Mouse (Mus musculus): ENCODE data around the gene Tbc1d22b. TPM values are rescaled to one million over a fixed set of nuclear protein-coding genes. Genes with fewer than 3 reads are reported as not detected.
A peak's percentile ranks its signal among the peaks of the same experiment; 100 is the strongest.

The Tbc1d22b gene
- polyA plus RNA-seq (2016; fragmentation: Nextera tagmentation; extraction: Ambion mirVana): 24.3 and 27.0 TPM in 2 replicates

DNA sequence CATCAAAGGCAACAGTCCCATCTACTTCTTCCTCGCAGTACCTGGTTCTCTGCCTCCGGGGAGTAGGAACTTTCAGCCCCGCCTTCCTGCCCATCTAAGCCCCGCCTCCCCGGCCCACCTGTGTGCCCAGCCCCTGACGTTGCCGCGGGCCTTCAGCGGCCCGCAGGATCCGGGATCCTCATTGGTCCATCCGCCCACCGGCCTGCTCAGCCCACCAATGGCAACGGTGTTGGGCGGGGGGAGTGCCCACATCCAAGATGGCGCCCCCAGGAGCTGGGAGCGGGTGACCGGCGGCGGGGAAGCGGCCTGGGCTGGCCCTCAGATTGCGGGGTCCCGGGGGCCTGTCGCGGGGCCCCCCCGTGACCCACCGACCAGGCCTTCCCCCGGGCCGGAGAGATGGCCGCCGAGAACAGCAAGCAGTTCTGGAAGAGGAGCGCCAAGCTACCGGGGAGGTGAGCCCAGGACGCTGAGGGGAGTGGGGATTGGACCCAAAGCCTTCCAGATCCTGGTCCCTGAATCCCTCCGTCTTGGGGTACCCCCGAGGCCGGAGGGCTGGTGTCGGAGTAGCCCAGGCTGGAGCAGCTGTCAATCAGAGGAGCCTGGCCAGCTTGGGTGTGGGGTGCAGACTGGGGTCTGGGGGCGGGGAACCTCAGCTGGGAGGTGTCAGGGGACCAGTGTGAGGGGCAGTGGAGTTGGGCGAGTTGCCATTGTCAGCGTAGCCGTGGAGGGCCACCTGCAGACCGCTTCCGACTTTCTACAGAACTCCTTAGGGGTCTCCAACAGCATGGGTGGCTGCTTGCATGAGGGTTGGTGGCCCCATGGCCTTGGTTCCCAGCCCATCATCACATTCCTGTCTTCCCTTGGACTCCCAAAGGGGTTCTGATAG, at the start of gene Tbc1d22b, which contains the start of gene Gm17657:
TSS of gene Tbc1d22b (plus strand) at position 243 of the 886 bp plus-strand sequence.
TSS of gene Gm17657 (minus strand) at position 96 of the 886 bp plus-strand sequence.
- Histone ChIP-seq H3K4me2 (peak within 1 kb of the TSS; percentile 80), H3K4me3 (replicated peaks) (peak within 1 kb of the TSS; percentile 93), H3K27me3 (no peaks in the 10 kb centered on the region), H3K36me3 (replicated peaks) (no peaks in the 10 kb centered on the region), H3K9ac (peak within 1 kb of the TSS; percentile 90), H3K27ac (peak within 1 kb of the TSS; percentile 64), H3K9me3 (no peaks in the 10 kb centered on the region), H3K4me1 (peaks cover 17% of the 10 kb centered on the region)
- WGBS: under 1% methylated on average over 44 of the region's 44 CpGs
- ATAC-seq (ENCODE audit: low FRiP score): peak; percentile 99

GRCm38 (mm10) chr17:29500243-29500740, 49.3 kb upstream of the Tbc1d22b start:
- H3K36me3 ChIP-seq (replicated peaks): 0 out of 2 replicates have a peak, but pooled peaks cover 2% of the 10 kb centered on the region
- no peak for ATAC-seq (ENCODE audit: low FRiP score)
- no peak overlapping the region for H3K27ac ChIP-seq
- H3K9me3 ChIP-seq: no peaks in the 10 kb centered on the region
- H3K4me1 ChIP-seq: no peaks in the 10 kb centered on the region
- 75% methylated on average over 7 of the region's 7 CpGs for WGBS
- H3K27me3 ChIP-seq: peaks cover 22% of the 10 kb centered on the region
- no peak overlapping the region for H3K4me3 ChIP-seq (replicated peaks)
- H3K9ac ChIP-seq: no peak overlapping the region
- no peak overlapping the region for H3K4me2 ChIP-seq

DNA sequence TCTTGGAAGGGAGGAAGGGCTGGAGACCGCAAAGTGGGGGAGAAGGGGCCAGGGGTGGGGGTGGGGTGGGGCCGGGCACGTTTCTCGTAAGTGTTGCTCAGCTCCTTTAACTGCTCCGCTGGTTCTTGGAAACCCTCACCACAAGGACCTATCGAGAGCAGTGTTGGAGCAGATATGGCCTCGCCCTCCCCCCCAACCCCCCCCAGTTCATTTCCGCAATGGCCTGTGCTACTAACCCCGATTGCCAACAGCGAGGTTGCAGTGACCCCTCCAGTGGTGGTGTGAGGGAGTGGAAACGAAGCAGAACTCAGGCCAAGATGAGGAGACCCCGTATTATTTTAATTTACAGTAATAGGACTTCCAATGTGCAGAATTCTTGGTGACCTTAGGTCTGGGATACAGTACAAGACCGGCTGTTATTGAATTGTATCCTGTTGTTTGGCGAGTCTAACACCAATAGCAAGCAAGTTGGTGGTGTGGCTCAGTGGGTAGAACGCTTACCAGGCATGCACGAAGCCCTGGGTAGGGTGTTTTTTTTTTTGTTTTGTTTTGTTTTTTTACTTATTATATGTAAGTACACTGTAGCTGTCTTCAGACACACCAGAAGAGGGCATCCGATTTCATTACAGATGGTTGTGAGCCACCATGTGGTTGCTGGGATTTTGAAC, 48.6 kb upstream of the Tbc1d22b start:
- no peaks in the 10 kb centered on the region for H3K4me1 ChIP-seq
- WGBS: 88% methylated on average over 17 of the region's 17 CpGs

DNA sequence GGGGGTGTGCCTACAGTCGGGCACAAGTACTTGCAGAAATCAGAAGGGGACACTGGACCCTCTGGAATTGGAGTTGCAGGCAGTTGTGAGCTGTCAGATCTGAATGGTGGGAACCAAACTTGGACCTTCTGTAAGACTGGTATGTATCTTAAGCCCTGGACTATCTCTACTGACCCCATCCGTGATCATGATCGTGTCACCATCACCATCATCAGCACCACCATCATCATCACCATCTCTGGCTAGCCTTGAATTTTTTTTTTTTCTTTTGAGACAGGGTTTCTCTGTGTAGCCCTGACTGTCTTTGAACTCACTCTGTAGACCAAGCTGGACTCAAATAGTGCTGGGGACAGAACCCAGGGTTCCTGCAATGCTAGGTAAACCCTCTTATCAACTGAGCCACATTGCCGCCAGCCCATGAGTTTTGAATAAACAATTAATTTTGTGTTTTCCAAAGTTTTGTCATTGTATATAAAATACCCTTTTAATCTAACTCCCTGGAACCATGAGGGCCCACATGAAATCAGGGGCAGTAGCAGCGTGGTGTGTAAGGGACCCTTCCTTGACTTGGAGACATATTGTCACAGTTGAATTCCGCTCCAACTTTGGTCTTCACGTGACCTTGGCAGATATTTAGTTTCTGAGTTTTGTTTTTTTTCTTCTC, 47.4 kb upstream of the Tbc1d22b start:
- H3K36me3 ChIP-seq (replicated peaks): no peaks in the 10 kb centered on the region
- H3K27me3 ChIP-seq: peaks cover 22% of the 10 kb centered on the region
- H3K9ac ChIP-seq: no peak overlapping the region
- H3K4me1 ChIP-seq: no peaks in the 10 kb centered on the region
- H3K4me2 ChIP-seq: no peak overlapping the region
- no peaks in the 10 kb centered on the region for H3K9me3 ChIP-seq
- ATAC-seq (ENCODE audit: low FRiP score): no peak
- 82% methylated on average over 7 of the region's 7 CpGs for WGBS
- H3K4me3 ChIP-seq (replicated peaks): no peak overlapping the region
- H3K27ac ChIP-seq: no peak overlapping the region

More for the DNA sequence above, 48.6 kb upstream of the Tbc1d22b start:
- no peak overlapping the region for H3K4me2 ChIP-seq
- H3K9ac ChIP-seq: no peak overlapping the region
- 0 out of 2 replicates have a peak, but pooled peaks cover 2% of the 10 kb centered on the region for H3K36me3 ChIP-seq (replicated peaks)
- no peak for ATAC-seq (ENCODE audit: low FRiP score)
- H3K4me3 ChIP-seq (replicated peaks): no peak overlapping the region
- H3K27me3 ChIP-seq: peaks cover 22% of the 10 kb centered on the region
- no peaks in the 10 kb centered on the region for H3K9me3 ChIP-seq
- no peak overlapping the region for H3K27ac ChIP-seq

DNA sequence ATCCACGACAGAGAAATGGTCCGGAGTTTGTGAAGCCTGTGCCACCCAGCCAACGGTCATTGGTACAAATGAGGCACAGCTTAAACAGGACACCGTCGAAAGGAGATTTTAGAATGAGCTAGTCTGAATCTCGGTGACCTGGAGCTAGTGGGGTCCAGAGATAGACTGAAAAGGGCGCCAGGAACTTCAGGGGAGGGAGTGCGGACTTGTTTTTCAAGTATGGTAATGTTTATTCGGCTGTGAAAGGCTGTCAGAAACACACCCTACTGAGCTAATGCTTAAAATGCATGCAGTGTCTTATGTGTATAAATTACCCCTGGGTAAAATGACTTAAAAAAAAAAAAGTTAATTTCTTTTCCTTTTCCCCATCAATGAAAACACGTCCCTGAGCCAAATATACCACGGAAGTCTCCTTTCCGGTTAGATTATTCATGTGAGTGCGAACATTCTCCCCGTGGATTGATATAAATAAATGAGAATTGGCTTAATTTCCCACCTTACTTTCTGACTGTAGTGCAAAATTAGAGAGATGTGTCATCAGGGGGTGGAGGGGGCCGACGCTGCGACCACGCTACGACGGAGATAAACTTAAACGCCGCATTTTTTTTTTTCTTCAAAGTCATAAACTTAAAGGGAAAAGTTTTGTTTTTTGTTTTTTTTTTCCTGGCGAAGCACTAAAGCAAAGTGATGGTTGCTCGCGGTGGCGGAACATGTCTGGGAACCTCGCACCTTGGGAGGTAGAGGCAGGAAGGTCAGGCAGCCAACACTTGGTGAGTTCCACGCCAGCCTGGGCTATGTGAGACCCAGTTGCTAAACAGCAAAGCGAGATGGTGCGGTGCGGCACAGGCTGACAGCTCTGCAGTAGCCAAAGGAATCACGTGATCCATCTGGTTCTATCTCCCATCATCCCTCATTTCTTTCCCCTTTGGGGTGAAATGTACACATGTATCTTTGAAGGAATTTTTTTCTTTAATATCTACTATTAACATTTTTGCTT, 46.6 kb upstream of the Tbc1d22b start:
- ATAC-seq (ENCODE audit: low FRiP score): no peak
- WGBS: 26% methylated on average over 32 of the region's 32 CpGs
- H3K27me3 ChIP-seq: peaks cover 22% of the 10 kb centered on the region
- no peaks in the 10 kb centered on the region for H3K4me1 ChIP-seq
- H3K9me3 ChIP-seq: no peaks in the 10 kb centered on the region
- no peak overlapping the region for H3K27ac ChIP-seq
- no peaks in the 10 kb centered on the region for H3K36me3 ChIP-seq (replicated peaks)
- H3K9ac ChIP-seq: no peak overlapping the region
- no peak overlapping the region for H3K4me3 ChIP-seq (replicated peaks)
- H3K4me2 ChIP-seq: no peak overlapping the region; the same call in 1 of the 2 replicates

GRCm38 (mm10) chr17:29503700-29504099, 45.9 kb upstream of the Tbc1d22b start:
- Histone ChIP-seq H3K27me3 (peaks cover 22% of the 10 kb centered on the region), H3K27ac (no peak overlapping the region), H3K4me1 (no peaks in the 10 kb centered on the region), H3K4me2 (no peak overlapping the region), H3K4me3 (replicated peaks) (no peak overlapping the region), H3K9ac (no peak overlapping the region), H3K36me3 (replicated peaks) (no peaks in the 10 kb centered on the region), H3K9me3 (no peaks in the 10 kb centered on the region)
- WGBS: 78% methylated on average over 5 of the region's 5 CpGs
- ATAC-seq (ENCODE audit: low FRiP score): no peak

DNA sequence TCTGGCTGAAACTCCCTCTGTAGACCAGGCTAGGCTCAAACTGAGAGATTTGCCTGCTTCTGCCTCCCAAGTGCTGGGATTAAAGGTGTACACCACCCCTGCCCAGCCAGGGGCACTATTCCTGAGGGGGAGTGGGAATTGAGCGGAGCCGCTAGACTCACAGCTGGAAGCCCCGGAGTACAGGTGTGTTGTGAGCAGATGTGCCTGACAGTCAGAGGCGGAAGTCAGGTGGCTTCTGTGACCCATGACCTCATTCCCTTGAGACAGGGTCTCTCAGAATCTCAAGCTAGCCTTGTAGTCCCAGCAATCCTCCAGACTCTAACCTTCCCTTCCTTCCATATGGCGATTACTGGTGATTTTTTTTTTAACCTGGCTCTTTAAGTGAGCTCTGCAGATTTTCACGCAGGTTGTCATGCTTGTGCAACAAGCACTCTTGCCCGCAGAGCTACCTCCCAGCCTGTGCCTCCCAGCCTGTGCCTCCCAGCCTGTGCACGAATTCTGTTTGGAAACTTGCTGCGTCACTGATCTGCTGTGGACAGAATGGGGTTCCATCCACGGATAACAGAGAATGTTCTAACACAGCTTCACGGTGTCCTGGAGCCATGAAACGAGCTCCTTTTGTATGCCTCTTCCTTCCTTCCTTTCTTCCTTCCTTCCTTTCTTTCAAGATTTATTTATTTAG, 40.5 kb upstream of the Tbc1d22b start:
- no peak overlapping the region for H3K4me2 ChIP-seq
- no peak overlapping the region for H3K9ac ChIP-seq
- H3K27me3 ChIP-seq: peaks cover 3% of the 10 kb centered on the region; the same call in 1 of the 2 replicates
- H3K4me1 ChIP-seq: no peaks in the 10 kb centered on the region; the same call in 1 of the 2 replicates
- H3K4me3 ChIP-seq (replicated peaks): no peak overlapping the region
- 79% methylated on average over 12 of the region's 12 CpGs for WGBS
- H3K9me3 ChIP-seq: no peaks in the 10 kb centered on the region
- H3K36me3 ChIP-seq (replicated peaks): no peaks in the 10 kb centered on the region
- no peak overlapping the region for H3K27ac ChIP-seq
- no peak for ATAC-seq (ENCODE audit: low FRiP score)

GRCm38 (mm10) chr17:29510691-29511090, 38.9 kb upstream of the Tbc1d22b start:
- ATAC-seq (ENCODE audit: low FRiP score): no peak
- no peaks in the 10 kb centered on the region; the same call in 1 of the 2 replicates for H3K27me3 ChIP-seq
- 67% methylated on average over 8 of the region's 8 CpGs for WGBS

DNA sequence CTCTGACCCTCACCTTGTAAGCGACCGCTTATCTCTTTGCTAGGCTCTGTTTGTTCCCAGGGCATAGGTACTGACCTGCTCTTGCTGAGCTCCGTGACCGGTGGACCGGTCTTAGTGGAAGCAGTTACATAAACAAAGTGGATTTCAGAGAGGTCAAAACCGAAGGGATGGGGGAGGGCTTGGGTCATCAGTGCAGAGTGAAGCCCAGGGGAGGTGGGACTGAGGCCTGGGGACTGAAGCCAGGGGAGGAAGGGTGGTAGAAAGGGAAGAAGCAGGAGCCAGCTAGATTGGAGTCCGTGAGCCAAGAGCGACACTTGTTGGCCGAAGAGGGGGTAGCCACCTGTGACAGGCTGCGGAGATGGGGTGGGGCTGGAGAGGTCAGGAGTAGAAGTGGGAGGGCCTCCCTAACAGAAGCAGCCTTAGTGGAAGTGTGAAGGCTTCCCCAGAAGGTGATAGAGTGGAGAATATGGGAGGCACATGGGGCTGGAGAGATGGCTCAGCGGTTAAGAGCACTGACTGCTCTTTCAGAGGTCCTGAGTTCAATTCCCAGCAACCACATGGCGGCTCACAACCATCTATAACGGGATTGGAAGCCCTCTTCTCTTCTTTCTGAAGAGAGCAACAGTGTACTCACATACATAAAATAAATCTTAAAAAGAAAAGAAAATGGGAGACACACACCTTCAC, 36.4 kb upstream of the Tbc1d22b start:
- H3K27ac ChIP-seq: no peak overlapping the region
- no peak overlapping the region for H3K9ac ChIP-seq
- ATAC-seq (ENCODE audit: low FRiP score): no peak
- no peaks in the 10 kb centered on the region for H3K36me3 ChIP-seq (replicated peaks)
- H3K4me3 ChIP-seq (replicated peaks): no peak overlapping the region
- WGBS: 39% methylated on average over 13 of the region's 13 CpGs
- no peak overlapping the region for H3K4me2 ChIP-seq
- no peaks in the 10 kb centered on the region; the same call in 1 of the 2 replicates for H3K27me3 ChIP-seq
- no peaks in the 10 kb centered on the region for H3K9me3 ChIP-seq
- no peaks in the 10 kb centered on the region; the same call in 1 of the 2 replicates for H3K4me1 ChIP-seq

More at GRCm38 (mm10) chr17:29510691-29511090, 38.9 kb upstream of the Tbc1d22b start:
- no peaks in the 10 kb centered on the region for H3K9me3 ChIP-seq
- no peak overlapping the region for H3K4me2 ChIP-seq
- H3K4me3 ChIP-seq (replicated peaks): no peak overlapping the region
- no peak overlapping the region for H3K27ac ChIP-seq
- no peak overlapping the region for H3K9ac ChIP-seq
- H3K4me1 ChIP-seq: no peaks in the 10 kb centered on the region; the same call in 1 of the 2 replicates
- H3K36me3 ChIP-seq (replicated peaks): no peaks in the 10 kb centered on the region

GRCm38 (mm10) chr17:29514435-29514834, 35.1 kb upstream of the Tbc1d22b start:
- Histone ChIP-seq H3K27me3 (no peaks in the 10 kb centered on the region; the same call in 1 of the 2 replicates), H3K4me3 (replicated peaks) (no peak overlapping the region), H3K4me1 (no peaks in the 10 kb centered on the region; the same call in 1 of the 2 replicates), H3K4me2 (no peak overlapping the region), H3K27ac (no peak overlapping the region), H3K9me3 (no peaks in the 10 kb centered on the region), H3K9ac (no peak overlapping the region), H3K36me3 (replicated peaks) (no peaks in the 10 kb centered on the region)
- WGBS: 2% methylated on average over 11 of the region's 11 CpGs
- no peak for ATAC-seq (ENCODE audit: low FRiP score)

All from forebrain, embryonic 12.5 days (tissue).